Mouse (Mus musculus) v-Abl transformed pro-B cells (cell line): Measurements from ENCODE around the gene Emilin2.
"Not testable (repeated sequence)": the region's sequence is repeated elsewhere in the genome, so short reads cannot be mapped to it uniquely, and the experiment has no call there.

Experiments used
- in situ Hi-C, 2 experiments: fragments of 400-800 bp; cut with MboI; formaldehyde crosslinking; loops; one replicate each; pipeline ENCODE4 v1.15.1; 2025; ENCODE audit not compliant: unreplicated experiment in 2 of 2

Gene Emilin2

GRCm38 (mm10) chr17:71311340-71312171 lies at the start of gene Emilin2:
Gene Emilin2 (minus strand): TSS chr17:71311978.
- in situ Hi-C loops, result no loop called here

GRCm38 (mm10) chr17:71355526-71355925 lies 43.7 kb upstream of the Emilin2 start:
- in situ Hi-C loops, result no loop called here

GRCm38 (mm10) chr17:71354205-71354604 lies 42.4 kb upstream of the Emilin2 start:
- in situ Hi-C loops, result no loop called here

GRCm38 (mm10) chr17:71348188-71348587 lies 36.4 kb upstream of the Emilin2 start:
- in situ Hi-C loops, result no loop called here

GRCm38 (mm10) chr17:71342006-71342405 lies 30.2 kb upstream of the Emilin2 start:
- in situ Hi-C loops, result no loop called here

- in situ Hi-C loops, result no loop called here
These were observed 26.8 kb upstream of the Emilin2 start for GRCm38 (mm10) chr17:71338627-71339026.

- in situ Hi-C loops, result no loop called here
These were observed 25.8 kb upstream of the Emilin2 start for GRCm38 (mm10) chr17:71337546-71337945.

GRCm38 (mm10) chr17:71336421-71336820 lies 24.6 kb upstream of the Emilin2 start:
- in situ Hi-C loops, result no loop called here

GRCm38 (mm10) chr17:71332298-71332697 lies 20.5 kb upstream of the Emilin2 start:
- in situ Hi-C loops, result no loop called here

GRCm38 (mm10) chr17:71320731-71321130 lies 9.0 kb upstream of the Emilin2 start:
- in situ Hi-C loops, result not testable (repeated sequence)

GRCm38 (mm10) chr17:71319361-71319760 lies 7.6 kb upstream of the Emilin2 start:
- in situ Hi-C loops, result no loop called here

- in situ Hi-C loops, result no loop called here
These were observed 5.8 kb upstream of the Emilin2 start for GRCm38 (mm10) chr17:71317571-71317970.

- in situ Hi-C loops, result no loop called here
These were observed 2.5 kb upstream of the Emilin2 start for GRCm38 (mm10) chr17:71314315-71314714.

GRCm38 (mm10) chr17:71310486-71311339 lies 1.1 kb downstream of the Emilin2 start:
- in situ Hi-C loops, result no loop called here

GRCm38 (mm10) chr17:71309711-71310485 lies 1.9 kb downstream of the Emilin2 start:
- in situ Hi-C loops, result no loop called here

- in situ Hi-C loops, result no loop called here
These were observed 2.6 kb downstream of the Emilin2 start for GRCm38 (mm10) chr17:71309141-71309540.

GRCm38 (mm10) chr17:71308296-71308695 lies 3.5 kb downstream of the Emilin2 start:
- in situ Hi-C loops, result no loop called here

- in situ Hi-C loops, result no loop called here
These were observed 4.5 kb downstream of the Emilin2 start for GRCm38 (mm10) chr17:71307251-71307790.

- in situ Hi-C loops, result no loop called here
These were observed 5.1 kb downstream of the Emilin2 start for GRCm38 (mm10) chr17:71306716-71307115.

GRCm38 (mm10) chr17:71306091-71306490 lies 5.7 kb downstream of the Emilin2 start:
- in situ Hi-C loops, result no loop called here
